Mouse (Mus musculus) thymus, adult 2 months (tissue): ENCODE data around the gene Gstcd.

Experiments
- CTCF ChIP-seq: fragments of 200-500 bp; IDR thresholded peaks from 2 replicates; pipeline ENCODE4 v1.5.1; 2012; ENCODE audit warnings: mild to moderate bottlenecking, control low read depth, low read length, moderate library complexity, borderline replicate concordance; ENCODE audit not compliant: control insufficient read depth, poor library complexity, insufficient read depth; ENCODE audit errors: extremely low read depth
- POLR2A ChIP-seq: fragments of 200-500 bp; IDR thresholded peaks from 2 replicates; pipeline ENCODE4 v1.6.1; 2012; ENCODE audit warnings: mild to moderate bottlenecking, low read length, control low read depth, moderate library complexity; ENCODE audit not compliant: control insufficient read depth, poor library complexity, insufficient read depth; ENCODE audit errors: extremely low read depth

GRCm38 (mm10) chr3:133098336-133098735 lies 6.5 kb upstream of the Gstcd start:
- no peak for TF ChIP-seq CTCF
- TF ChIP-seq POLR2A: no peak
